Mouse (Mus musculus) olfactory bulb, adult 2 months (tissue): Measurements from ENCODE around the gene Sox13.

Experiments used
- CTCF ChIP-seq: fragments of 200-500 bp; IDR thresholded peaks from 2 replicates; pipeline ENCODE4 v1.5.1; 2012; ENCODE audit warnings: low read depth, mild to moderate bottlenecking, low read length, moderate library complexity; ENCODE audit not compliant: insufficient read depth
- POLR2A ChIP-seq: fragments of 200-500 bp; IDR thresholded peaks from 2 replicates; pipeline ENCODE4 v1.6.1; 2012; ENCODE audit warnings: mild to moderate bottlenecking, low read depth, low read length, moderate library complexity; ENCODE audit not compliant: insufficient read depth

GRCm38 (mm10) chr1:133408880-133409516 is 15.2 kb downstream of the Sox13 start:
- TF ChIP-seq CTCF (no peak), POLR2A (no peak)
